Mouse (Mus musculus): ENCODE measurements at regions not wholly inside any gene's neighbourhood (a gene's known extent, or its start where the extent isn't known, plus 50 kb on each side); places are given as distances from the start of the nearest gene placed in this dataset.

DNA sequence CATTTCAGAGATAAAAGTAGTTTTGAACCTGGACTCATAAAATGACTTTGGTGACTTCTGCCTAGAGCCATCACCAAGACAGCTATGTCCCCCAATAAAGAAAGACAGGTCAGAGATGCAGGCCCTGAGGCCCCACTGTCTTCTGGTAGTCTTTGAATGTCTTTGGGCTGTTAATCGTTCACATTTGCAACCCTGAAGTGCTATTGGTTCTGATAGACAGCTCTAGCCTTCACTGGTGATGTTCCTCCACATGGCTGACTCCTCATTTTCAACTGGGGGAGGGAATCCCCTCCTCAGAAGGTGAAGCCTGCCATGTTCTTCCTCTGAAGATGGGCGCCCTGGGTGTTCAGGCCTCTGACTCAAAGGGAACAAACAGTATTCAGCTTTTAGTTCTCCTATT is 67.3 kb downstream of the Marcks start:
- H3K4me2 ChIP-seq (ENCODE audit: insufficient read depth, low read depth, poor library complexity, severe bottlenecking), result no peak overlapping the region
- H3K4me3 ChIP-seq (replicated peaks in 1 of 3; ENCODE audit: low read depth in 2 of 3, low read length in 2 of 3, poor library complexity in 1 of 3), result no peak overlapping the region
- dilution Hi-C loops (cut with MboI; ENCODE audit: extremely low pct_ligation_motif_present, extremely low pct_unique_long_range_greater_than_20kb, low sequenced_read_pairs) (no loop called here), in situ Hi-C loops (cut with MboI; ENCODE audit: low pct_ligation_motif_present, low pct_unique_long_range_greater_than_20kb, low sequenced_read_pairs) (no loop called here)
- H3K4me1 ChIP-seq (ENCODE audit: control insufficient read depth in 1 of 2, insufficient read depth in 2 of 2), result 0 out of 4 replicates have a peak, but pooled peaks cover 0 to 6% of the 10 kb centered on the region in 2 experiments
- no peak for TF ChIP-seq SMC3 (IDR thresholded peaks at IDR 0.05; ENCODE audit: low read depth, low read length)
- TF ChIP-seq MAZ (IDR thresholded peaks at IDR 0.05; ENCODE audit: low read depth, low read length), result no peak
- no peak for TF ChIP-seq CHD2 (IDR thresholded peaks at IDR 0.05; ENCODE audit: low read length)
- TF ChIP-seq RAD21 (IDR thresholded peaks at IDR 0.05; ENCODE audit: low read depth, low read length), result no peak
- no peak for TF ChIP-seq NRF1 (IDR thresholded peaks at IDR 0.05; ENCODE audit: low read depth, low read length)
- TF ChIP-seq HCFC1 (IDR thresholded peaks at IDR 0.05; ENCODE audit: low read depth, low read length), result no peak
- TF ChIP-seq E2F4 (IDR thresholded peaks at IDR 0.05; ENCODE audit: insufficient replicate concordance, low read depth, low read length), result no peak
- no peak for TF ChIP-seq EP300 (IDR thresholded peaks at IDR 0.05; ENCODE audit: low read length)
- no peak for TF ChIP-seq POLR2A (IDR thresholded peaks at IDR 0.05; ENCODE audit: low read depth, low read length)
- no peak for TF ChIP-seq SIN3A (IDR thresholded peaks at IDR 0.05; ENCODE audit: low read length)
- TF ChIP-seq CHD1 (IDR thresholded peaks at IDR 0.05; ENCODE audit: low read depth, low read length), result no peak
- TF ChIP-seq MEF2A (IDR thresholded peaks at IDR 0.05; ENCODE audit: borderline replicate concordance, low read depth, low read length), result no peak
- H3K79me2 ChIP-seq (replicated peaks; ENCODE audit: control insufficient read depth, extremely low read depth, insufficient read depth, poor library complexity, severe bottlenecking), result no peaks in the 10 kb centered on the region
- no peak overlapping the region for H3K9ac ChIP-seq (ENCODE audit: insufficient read depth, low read depth)
- H3K27me3 ChIP-seq (replicated peaks), result no peaks in the 10 kb centered on the region
- H3K27ac ChIP-seq (ENCODE audit: insufficient read depth, low read depth), result no peak overlapping the region
- H3K9me3 ChIP-seq (replicated peaks; ENCODE audit: low read length), result no peaks in the 10 kb centered on the region
- no peak for DNase-seq (ENCODE audit: extremely low read depth)
- H3K36me3 ChIP-seq (replicated peaks in 1 of 2; ENCODE audit: control insufficient read depth in 1 of 2, insufficient read depth in 1 of 2, low read length in 1 of 2), result no peaks in the 10 kb centered on the region
